Mouse (Mus musculus): ENCODE measurements at regions not wholly inside any gene's neighbourhood (a gene's known extent, or its start where the extent isn't known, plus 50 kb on each side); places are given as distances from the start of the nearest gene placed in this dataset.

GRCm38 (mm10) chr10:24437177-24437576 lies 158.1 kb upstream of the Ccn2 start:
- DNase-seq (ENCODE audit: low spot score): no peak

GRCm38 (mm10) chr10:24444572-24444971 lies 150.7 kb upstream of the Ccn2 start:
- no peak for DNase-seq (ENCODE audit: low spot score)

GRCm38 (mm10) chr10:24445036-24445435 lies 150.2 kb upstream of the Ccn2 start:
- no peak for DNase-seq (ENCODE audit: low spot score)

GRCm38 (mm10) chr10:24446168-24446567 lies 149.1 kb upstream of the Ccn2 start:
- no peak for DNase-seq (ENCODE audit: low spot score)

- peak; percentile 18 for DNase-seq (ENCODE audit: low spot score)
Measured at GRCm38 (mm10) chr10:24447135-24447534, 148.1 kb upstream of the Ccn2 start.

GRCm38 (mm10) chr10:24448001-24448561 lies 147.2 kb upstream of the Ccn2 start:
- DNase-seq (ENCODE audit: low spot score): peak; percentile 72

- no peak for DNase-seq (ENCODE audit: low spot score)
Measured at GRCm38 (mm10) chr10:24453507-24453906, 141.7 kb upstream of the Ccn2 start.

GRCm38 (mm10) chr10:24458667-24459066 lies 136.6 kb upstream of the Ccn2 start:
- no peak for DNase-seq (ENCODE audit: low spot score)

GRCm38 (mm10) chr10:24463873-24464272 lies 131.4 kb upstream of the Ccn2 start:
- no peak for DNase-seq (ENCODE audit: low spot score)

GRCm38 (mm10) chr10:24464377-24464776 lies 130.9 kb upstream of the Ccn2 start:
- DNase-seq (ENCODE audit: low spot score): no peak

GRCm38 (mm10) chr10:24469741-24470140 lies 125.5 kb upstream of the Ccn2 start:
- DNase-seq (ENCODE audit: low spot score): no peak

- DNase-seq (ENCODE audit: low spot score): no peak
Measured at GRCm38 (mm10) chr10:24471521-24471920, 123.7 kb upstream of the Ccn2 start.

- no peak for DNase-seq (ENCODE audit: low spot score)
Measured at GRCm38 (mm10) chr10:24476288-24476687, 119.0 kb upstream of the Ccn2 start.

GRCm38 (mm10) chr10:24478535-24478934 lies 116.7 kb upstream of the Ccn2 start:
- DNase-seq (ENCODE audit: low spot score): no peak

GRCm38 (mm10) chr10:24479148-24479547 lies 116.1 kb upstream of the Ccn2 start:
- DNase-seq (ENCODE audit: low spot score): peak; percentile 42

- DNase-seq (ENCODE audit: low spot score): no peak
Measured at GRCm38 (mm10) chr10:24481926-24482612, 113.2 kb upstream of the Ccn2 start.

GRCm38 (mm10) chr10:24483053-24483452 lies 112.2 kb upstream of the Ccn2 start:
- no peak for DNase-seq (ENCODE audit: low spot score)

GRCm38 (mm10) chr10:24484101-24484660 lies 111.1 kb upstream of the Ccn2 start:
- no peak for DNase-seq (ENCODE audit: low spot score)

- DNase-seq (ENCODE audit: low spot score): no peak
Measured at GRCm38 (mm10) chr10:24485461-24485860, 109.8 kb upstream of the Ccn2 start.

GRCm38 (mm10) chr10:24486224-24486623 lies 109.0 kb upstream of the Ccn2 start:
- no peak for DNase-seq (ENCODE audit: low spot score)

GRCm38 (mm10) chr10:24487915-24488314 lies 107.3 kb upstream of the Ccn2 start:
- no peak for DNase-seq (ENCODE audit: low spot score)

GRCm38 (mm10) chr10:24490432-24490831 lies 104.8 kb upstream of the Ccn2 start:
- DNase-seq (ENCODE audit: low spot score): no peak

- DNase-seq (ENCODE audit: low spot score): no peak
Measured at GRCm38 (mm10) chr10:24491848-24492247, 103.4 kb upstream of the Ccn2 start.

Measured in heart, adult 8-10 months (tissue).